Mouse (Mus musculus): ENCODE results near the gene Eya2. TPM values are rescaled to one million over a fixed set of nuclear protein-coding genes. Genes with fewer than 3 reads are reported as not detected.
A peak's percentile ranks its signal among the peaks of the same experiment; 100 is the strongest.

Gene Eya2
- polyA plus RNA-seq, 1 experiment from 2014 or later = 15.5 TPM

DNA sequence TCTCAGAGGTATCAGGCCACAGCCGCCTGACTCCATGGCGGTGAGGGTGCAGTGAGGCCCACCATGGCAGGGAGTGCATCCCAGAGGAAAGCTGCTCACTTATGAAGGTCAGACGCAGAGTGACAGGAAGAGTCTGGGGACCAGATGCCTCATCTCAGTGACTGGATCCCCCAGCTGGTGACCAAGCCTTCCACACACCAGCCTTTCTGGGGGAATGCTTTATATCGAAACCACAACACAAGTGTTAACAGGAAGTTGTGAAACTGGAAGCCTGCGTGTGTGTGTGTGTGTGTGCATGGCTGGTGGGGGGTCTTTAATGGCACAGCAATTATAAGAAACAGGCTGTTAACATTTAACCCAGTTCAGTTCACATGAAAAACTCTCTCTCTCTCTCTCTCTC lies 64.7 kb downstream of the Eya2 start:
- no peak for DNase-seq (ENCODE audit: low spot score)
- 77% methylated on average over 5 of the region's 5 CpGs for WGBS
- Histone ChIP-seq H3K9me3 (ENCODE audit: control insufficient read depth, low read length) (no peaks in the 10 kb centered on the region), H3K4me2 (replicated peaks; ENCODE audit: low read depth) (no peak overlapping the region), H3K36me3 (ENCODE audit: control insufficient read depth, insufficient read depth, low read length) (no peaks in the 10 kb centered on the region), H3K27ac (replicated peaks) (no peak overlapping the region), H3K27me3 (ENCODE audit: control insufficient read depth, insufficient read depth, low read length) (no peaks in the 10 kb centered on the region), H3K4me1 (replicated peaks; ENCODE audit: control insufficient read depth, insufficient read depth) (0 out of 2 replicates have a peak, but pooled peaks cover 2% of the 10 kb centered on the region), H3K9ac (ENCODE audit: low read length) (no peak overlapping the region), H3K4me3 (ENCODE audit: low read depth, low read length) (no peak overlapping the region)
- no peak for ATAC-seq (ENCODE audit: low FRiP score, low TSS enrichment)
- no peak for TF ChIP-seq CTCF (IDR thresholded peaks at IDR 0.05; ENCODE audit: low read depth)
- TF ChIP-seq EP300 (optimal IDR thresholded peaks at IDR 0.05) = no peak

DNA sequence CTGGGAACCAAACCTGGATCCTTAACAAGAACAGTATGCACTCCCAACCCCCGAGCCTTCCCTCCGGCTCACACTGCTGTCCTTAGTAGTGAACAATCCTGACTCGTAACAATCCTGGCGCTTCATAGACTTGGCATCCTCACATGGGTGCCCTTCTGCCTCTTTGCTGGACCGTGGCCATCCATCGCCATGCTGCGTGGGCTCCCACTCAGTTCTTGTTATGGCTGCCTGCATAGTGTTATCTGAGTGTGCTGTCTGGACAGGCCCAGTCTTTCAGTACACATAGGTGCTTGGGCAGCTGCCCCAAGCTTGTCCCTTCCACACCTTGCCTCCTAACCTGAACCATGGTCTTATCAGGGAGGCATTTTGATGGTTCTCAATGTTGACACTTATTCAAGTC lies 68.4 kb downstream of the Eya2 start:
- WGBS = 75% methylated on average over 7 of the region's 7 CpGs
- H3K4me2 ChIP-seq (replicated peaks; ENCODE audit: low read depth) = no peak overlapping the region
- H3K27ac ChIP-seq (replicated peaks) = peak overlapping the region; percentile 40; the same call in 1 of the 2 replicates
- DNase-seq (ENCODE audit: low spot score) (no peak), ATAC-seq (ENCODE audit: low FRiP score, low TSS enrichment) (no peak)
- no peaks in the 10 kb centered on the region for H3K27me3 ChIP-seq (ENCODE audit: control insufficient read depth, insufficient read depth, low read length)
- H3K9ac ChIP-seq (ENCODE audit: low read length) = no peak overlapping the region
- no peak overlapping the region for H3K4me3 ChIP-seq (ENCODE audit: low read depth, low read length)
- H3K4me1 ChIP-seq (replicated peaks; ENCODE audit: control insufficient read depth, insufficient read depth) = 0 out of 2 replicates have a peak, but pooled peaks cover 2% of the 10 kb centered on the region
- H3K9me3 ChIP-seq (ENCODE audit: control insufficient read depth, low read length) = no peaks in the 10 kb centered on the region
- no peaks in the 10 kb centered on the region for H3K36me3 ChIP-seq (ENCODE audit: control insufficient read depth, insufficient read depth, low read length)
- TF ChIP-seq CTCF (IDR thresholded peaks at IDR 0.05; ENCODE audit: low read depth) (no peak), EP300 (optimal IDR thresholded peaks at IDR 0.05) (no peak)

DNA sequence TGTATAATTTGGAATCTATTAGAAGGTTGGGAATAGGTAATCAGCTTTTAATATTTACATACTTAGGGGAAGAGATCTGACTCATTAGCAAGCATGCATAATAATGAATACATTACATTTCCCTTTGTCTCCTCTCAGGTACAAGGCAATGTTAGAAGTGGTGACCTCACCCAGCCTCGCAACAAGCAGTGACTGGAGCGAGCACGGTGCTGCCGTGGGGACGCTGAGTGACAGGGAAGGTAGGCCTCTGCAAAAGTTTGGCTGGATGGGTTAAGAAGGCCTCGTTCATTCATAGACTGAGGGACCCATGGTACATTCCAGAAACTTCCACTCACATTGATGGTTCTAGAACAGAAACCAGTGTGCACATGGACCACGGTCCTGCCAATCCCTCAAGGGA lies 69.8 kb downstream of the Eya2 start:
- Histone ChIP-seq H3K4me2 (replicated peaks; ENCODE audit: low read depth) (no peak overlapping the region), H3K4me3 (ENCODE audit: low read depth, low read length) (no peak overlapping the region), H3K4me1 (replicated peaks; ENCODE audit: control insufficient read depth, insufficient read depth) (0 out of 2 replicates have a peak, but pooled peaks cover 2% of the 10 kb centered on the region), H3K27me3 (ENCODE audit: control insufficient read depth, insufficient read depth, low read length) (no peaks in the 10 kb centered on the region), H3K36me3 (ENCODE audit: control insufficient read depth, insufficient read depth, low read length) (no peaks in the 10 kb centered on the region), H3K27ac (replicated peaks) (peak overlapping the region; percentile 93), H3K9me3 (ENCODE audit: control insufficient read depth, low read length) (no peaks in the 10 kb centered on the region), H3K9ac (ENCODE audit: low read length) (no peak overlapping the region)
- no peak for DNase-seq (ENCODE audit: low spot score)
- ATAC-seq (ENCODE audit: low FRiP score, low TSS enrichment) = peak; percentile 75
- TF ChIP-seq EP300 (optimal IDR thresholded peaks at IDR 0.05) (no peak), CTCF (IDR thresholded peaks at IDR 0.05; ENCODE audit: low read depth) (no peak)
- WGBS = 56% methylated on average over 7 of the region's 7 CpGs

DNA sequence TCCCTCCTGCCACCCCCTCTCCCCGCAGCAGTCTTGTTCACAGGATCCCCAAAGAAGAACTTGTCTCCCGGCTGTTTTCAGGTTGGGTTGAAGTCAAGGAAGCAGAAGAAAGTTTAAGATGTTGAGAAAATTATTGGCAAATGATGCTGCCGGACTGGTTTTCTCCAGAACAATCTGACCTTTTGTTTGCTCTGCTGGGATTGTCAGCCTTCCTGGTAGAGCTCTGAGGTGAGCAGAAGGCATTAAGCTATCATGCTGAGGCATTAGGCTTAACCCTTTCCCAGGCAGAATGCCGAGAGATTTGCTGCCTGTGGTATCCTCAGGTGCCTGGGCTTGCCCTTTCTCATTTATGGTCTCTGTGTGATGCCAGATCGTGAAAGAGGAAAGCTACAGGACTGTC lies 70.3 kb downstream of the Eya2 start:
- 41% methylated on average over 5 of the region's 5 CpGs for WGBS
- H3K9me3 ChIP-seq (ENCODE audit: control insufficient read depth, low read length) = no peaks in the 10 kb centered on the region
- H3K27ac ChIP-seq (replicated peaks) = peak overlapping the region; percentile 93
- no peak for TF ChIP-seq CTCF (IDR thresholded peaks at IDR 0.05; ENCODE audit: low read depth)
- TF ChIP-seq EP300 (optimal IDR thresholded peaks at IDR 0.05) = peak; percentile 76
- H3K4me2 ChIP-seq (replicated peaks; ENCODE audit: low read depth) = no peak overlapping the region
- 0 out of 2 replicates have a peak, but pooled peaks cover 2% of the 10 kb centered on the region for H3K4me1 ChIP-seq (replicated peaks; ENCODE audit: control insufficient read depth, insufficient read depth)
- ATAC-seq (ENCODE audit: low FRiP score, low TSS enrichment) (peak; percentile 72), DNase-seq (ENCODE audit: low spot score) (peak; percentile 61)
- no peak overlapping the region for H3K4me3 ChIP-seq (ENCODE audit: low read depth, low read length)
- H3K9ac ChIP-seq (ENCODE audit: low read length) = no peak overlapping the region
- no peaks in the 10 kb centered on the region for H3K27me3 ChIP-seq (ENCODE audit: control insufficient read depth, insufficient read depth, low read length)
- no peaks in the 10 kb centered on the region for H3K36me3 ChIP-seq (ENCODE audit: control insufficient read depth, insufficient read depth, low read length)

DNA sequence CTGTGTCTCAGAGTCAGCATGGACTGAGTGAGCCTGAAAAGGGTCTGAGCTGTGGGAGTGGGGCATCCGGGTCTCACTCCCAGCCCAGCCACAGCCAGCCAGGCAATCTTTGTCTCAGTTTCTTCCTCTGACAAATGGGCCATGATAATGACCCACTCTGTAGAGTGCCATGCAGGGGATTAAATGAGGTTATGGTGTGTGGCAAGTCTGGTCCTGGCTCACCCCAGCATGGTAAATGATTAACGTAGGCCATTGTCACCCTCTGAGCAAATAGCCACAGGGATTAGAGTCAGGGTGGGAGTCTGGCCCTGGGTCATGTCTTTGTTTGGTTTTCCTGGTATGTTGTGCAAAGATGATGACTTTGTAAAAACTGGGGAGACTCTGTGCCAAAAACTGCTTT lies 72.3 kb downstream of the Eya2 start:
- 41% methylated on average over 2 of the region's 2 CpGs for WGBS
- H3K36me3 ChIP-seq (ENCODE audit: control insufficient read depth, insufficient read depth, low read length) = no peaks in the 10 kb centered on the region
- DNase-seq (ENCODE audit: low spot score) (peak; percentile 67), ATAC-seq (ENCODE audit: low FRiP score, low TSS enrichment) (peak; percentile 80)
- H3K27ac ChIP-seq (replicated peaks) = peak overlapping the region; percentile 58; the same call in 1 of the 2 replicates
- H3K4me1 ChIP-seq (replicated peaks; ENCODE audit: control insufficient read depth, insufficient read depth) = 0 out of 2 replicates have a peak, but pooled peaks cover 2% of the 10 kb centered on the region
- no peak overlapping the region for H3K4me3 ChIP-seq (ENCODE audit: low read depth, low read length)
- no peak overlapping the region for H3K9ac ChIP-seq (ENCODE audit: low read length)
- H3K27me3 ChIP-seq (ENCODE audit: control insufficient read depth, insufficient read depth, low read length) = no peaks in the 10 kb centered on the region
- H3K9me3 ChIP-seq (ENCODE audit: control insufficient read depth, low read length) = no peaks in the 10 kb centered on the region
- H3K4me2 ChIP-seq (replicated peaks; ENCODE audit: low read depth) = no peak overlapping the region
- no peak for TF ChIP-seq EP300 (optimal IDR thresholded peaks at IDR 0.05)
- TF ChIP-seq CTCF (IDR thresholded peaks at IDR 0.05; ENCODE audit: low read depth) = no peak

DNA sequence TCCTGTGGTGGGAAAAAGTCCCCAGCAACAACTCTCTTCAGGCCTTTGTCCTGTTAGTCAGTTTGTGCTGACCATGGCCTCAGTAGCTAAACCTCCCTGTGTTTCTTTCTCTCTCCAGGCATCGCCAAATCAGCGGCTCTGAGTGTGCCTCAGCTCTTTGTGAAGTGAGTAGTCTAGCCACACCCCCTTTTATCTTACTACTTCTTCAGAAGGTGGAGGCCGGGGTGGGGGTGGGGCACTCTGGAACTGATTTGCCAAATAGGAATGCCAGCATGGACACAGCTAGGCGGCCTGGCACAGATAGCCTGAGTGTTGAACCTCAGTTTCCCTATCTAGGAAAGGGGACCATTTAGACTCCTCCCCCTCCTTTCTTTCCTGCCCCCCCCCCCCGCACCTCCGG lies 87.9 kb downstream of the Eya2 start:
- DNase-seq (ENCODE audit: low spot score) (peak; percentile 63), ATAC-seq (ENCODE audit: low FRiP score, low TSS enrichment) (peak; percentile 61)
- Histone ChIP-seq H3K4me3 (ENCODE audit: low read depth, low read length) (no peak overlapping the region), H3K27ac (replicated peaks) (no peak overlapping the region), H3K4me1 (replicated peaks; ENCODE audit: control insufficient read depth, insufficient read depth) (no peaks in the 10 kb centered on the region), H3K27me3 (ENCODE audit: control insufficient read depth, insufficient read depth, low read length) (no peaks in the 10 kb centered on the region), H3K9ac (ENCODE audit: low read length) (no peak overlapping the region), H3K9me3 (ENCODE audit: control insufficient read depth, low read length) (no peaks in the 10 kb centered on the region), H3K4me2 (replicated peaks; ENCODE audit: low read depth) (no peak overlapping the region), H3K36me3 (ENCODE audit: control insufficient read depth, insufficient read depth, low read length) (no peaks in the 10 kb centered on the region)
- no peak for TF ChIP-seq CTCF (IDR thresholded peaks at IDR 0.05; ENCODE audit: low read depth)
- no peak for TF ChIP-seq EP300 (optimal IDR thresholded peaks at IDR 0.05)
- WGBS = 36% methylated on average over 5 of the region's 6 CpGs
